Mouse (Mus musculus): Measurements from ENCODE around the gene Nln. TPM values are rescaled to one million over a fixed set of nuclear protein-coding genes. Genes with fewer than 3 reads are reported as not detected.

The Nln gene
- polyA plus RNA-seq, 1 experiment, result 3.1 TPM

- Histone ChIP-seq H3K4me1 (ENCODE audit: control insufficient read depth, insufficient read depth, insufficient read length, low read length) (peaks cover 14% of the 10 kb centered on the region), H3K27me3 (ENCODE audit: control insufficient read depth, insufficient read depth, low read length) (no peaks in the 10 kb centered on the region), H3K36me3 (ENCODE audit: control insufficient read depth, insufficient read depth, low read length) (no peaks in the 10 kb centered on the region), H3K27ac (ENCODE audit: insufficient read depth, low read depth, low read length) (no peak overlapping the region), H3K4me3 (ENCODE audit: low read depth, low read length) (no peak overlapping the region)
- 58% methylated on average over 4 of the region's 4 CpGs for WGBS
- TF ChIP-seq CTCF (IDR thresholded peaks at IDR 0.05; ENCODE audit: extremely low read depth, insufficient read length, insufficient replicate concordance, low read depth, low read length) (no peak), POLR2A (IDR thresholded peaks at IDR 0.05; ENCODE audit: low read depth, low read length) (no peak)
These were observed 65.1 kb downstream of the Nln start for GRCm38 (mm10) chr13:104044332-104044731.

GRCm38 (mm10) chr13:104042738-104043137 is 66.7 kb downstream of the Nln start:
- no peaks in the 10 kb centered on the region for H3K36me3 ChIP-seq (ENCODE audit: control insufficient read depth, insufficient read depth, low read length)
- no peaks in the 10 kb centered on the region for H3K27me3 ChIP-seq (ENCODE audit: control insufficient read depth, insufficient read depth, low read length)
- no peak overlapping the region for H3K27ac ChIP-seq (ENCODE audit: insufficient read depth, low read depth, low read length)
- no peak overlapping the region for H3K4me3 ChIP-seq (ENCODE audit: low read depth, low read length)
- 90% methylated on average over 8 of the region's 8 CpGs for WGBS
- H3K4me1 ChIP-seq (ENCODE audit: control insufficient read depth, insufficient read depth, insufficient read length, low read length), result peaks cover 26% of the 10 kb centered on the region
- no peak for TF ChIP-seq CTCF (IDR thresholded peaks at IDR 0.05; ENCODE audit: extremely low read depth, insufficient read length, insufficient replicate concordance, low read depth, low read length)
- no peak for TF ChIP-seq POLR2A (IDR thresholded peaks at IDR 0.05; ENCODE audit: low read depth, low read length)

- H3K4me3 ChIP-seq (ENCODE audit: low read depth, low read length), result no peak overlapping the region
These were observed 67.9 kb downstream of the Nln start for GRCm38 (mm10) chr13:104041481-104041880.

GRCm38 (mm10) chr13:104040950-104041349 is 68.5 kb downstream of the Nln start:
- Histone ChIP-seq H3K4me1 (ENCODE audit: control insufficient read depth, insufficient read depth, insufficient read length, low read length) (peaks cover 34% of the 10 kb centered on the region), H3K4me3 (ENCODE audit: low read depth, low read length) (no peak overlapping the region), H3K27me3 (ENCODE audit: control insufficient read depth, insufficient read depth, low read length) (no peaks in the 10 kb centered on the region), H3K36me3 (ENCODE audit: control insufficient read depth, insufficient read depth, low read length) (no peaks in the 10 kb centered on the region), H3K27ac (ENCODE audit: insufficient read depth, low read depth, low read length) (no peak overlapping the region)
- TF ChIP-seq CTCF (IDR thresholded peaks at IDR 0.05; ENCODE audit: extremely low read depth, insufficient read length, insufficient replicate concordance, low read depth, low read length) (no peak), POLR2A (IDR thresholded peaks at IDR 0.05; ENCODE audit: low read depth, low read length) (no peak)
- WGBS, result 37% methylated on average over 4 of the region's 4 CpGs

More at GRCm38 (mm10) chr13:104041481-104041880, 67.9 kb downstream of the Nln start:
- Histone ChIP-seq H3K27me3 (ENCODE audit: control insufficient read depth, insufficient read depth, low read length) (no peaks in the 10 kb centered on the region), H3K36me3 (ENCODE audit: control insufficient read depth, insufficient read depth, low read length) (no peaks in the 10 kb centered on the region), H3K27ac (ENCODE audit: insufficient read depth, low read depth, low read length) (peak overlapping the region; percentile 68; the same call in 1 of the 2 replicates), H3K4me1 (ENCODE audit: control insufficient read depth, insufficient read depth, insufficient read length, low read length) (peaks cover 32% of the 10 kb centered on the region)
- WGBS, result 84% methylated on average over 7 of the region's 7 CpGs
- no peak for TF ChIP-seq POLR2A (IDR thresholded peaks at IDR 0.05; ENCODE audit: low read depth, low read length)
- no peak for TF ChIP-seq CTCF (IDR thresholded peaks at IDR 0.05; ENCODE audit: extremely low read depth, insufficient read length, insufficient replicate concordance, low read depth, low read length)

- TF ChIP-seq POLR2A (IDR thresholded peaks at IDR 0.05; ENCODE audit: low read depth, low read length) (no peak), CTCF (IDR thresholded peaks at IDR 0.05; ENCODE audit: extremely low read depth, insufficient read length, insufficient replicate concordance, low read depth, low read length) (no peak)
- WGBS, result 86% methylated on average over 4 of the region's 4 CpGs
- Histone ChIP-seq H3K4me3 (ENCODE audit: low read depth, low read length) (no peak overlapping the region), H3K27me3 (ENCODE audit: control insufficient read depth, insufficient read depth, low read length) (no peaks in the 10 kb centered on the region), H3K27ac (ENCODE audit: insufficient read depth, low read depth, low read length) (peak overlapping the region; percentile 21; the same call in 1 of the 2 replicates), H3K36me3 (ENCODE audit: control insufficient read depth, insufficient read depth, low read length) (no peaks in the 10 kb centered on the region), H3K4me1 (ENCODE audit: control insufficient read depth, insufficient read depth, insufficient read length, low read length) (peaks cover 38% of the 10 kb centered on the region)
These were observed 69.6 kb downstream of the Nln start for GRCm38 (mm10) chr13:104039861-104040260.

GRCm38 (mm10) chr13:104038891-104039290 is 70.5 kb downstream of the Nln start:
- no peaks in the 10 kb centered on the region for H3K36me3 ChIP-seq (ENCODE audit: control insufficient read depth, insufficient read depth, low read length)
- no peaks in the 10 kb centered on the region for H3K27me3 ChIP-seq (ENCODE audit: control insufficient read depth, insufficient read depth, low read length)
- TF ChIP-seq CTCF (IDR thresholded peaks at IDR 0.05; ENCODE audit: extremely low read depth, insufficient read length, insufficient replicate concordance, low read depth, low read length) (no peak), POLR2A (IDR thresholded peaks at IDR 0.05; ENCODE audit: low read depth, low read length) (no peak)
- 88% methylated on average over 7 of the region's 7 CpGs for WGBS
- H3K4me1 ChIP-seq (ENCODE audit: control insufficient read depth, insufficient read depth, insufficient read length, low read length), result peaks cover 45% of the 10 kb centered on the region
- H3K4me3 ChIP-seq (ENCODE audit: low read depth, low read length), result no peak overlapping the region
- no peak overlapping the region for H3K27ac ChIP-seq (ENCODE audit: insufficient read depth, low read depth, low read length)

- no peaks in the 10 kb centered on the region for H3K27me3 ChIP-seq (ENCODE audit: control insufficient read depth, insufficient read depth, low read length)
- peak overlapping the region; percentile 85 for H3K27ac ChIP-seq (ENCODE audit: insufficient read depth, low read depth, low read length)
- no peak for TF ChIP-seq POLR2A (IDR thresholded peaks at IDR 0.05; ENCODE audit: low read depth, low read length)
- no peak for TF ChIP-seq CTCF (IDR thresholded peaks at IDR 0.05; ENCODE audit: extremely low read depth, insufficient read length, insufficient replicate concordance, low read depth, low read length)
- peak overlapping the region; percentile 12; the same call in 1 of the 2 replicates for H3K4me3 ChIP-seq (ENCODE audit: low read depth, low read length)
- no peaks in the 10 kb centered on the region for H3K36me3 ChIP-seq (ENCODE audit: control insufficient read depth, insufficient read depth, low read length)
- 76% methylated on average over 7 of the region's 7 CpGs for WGBS
- H3K4me1 ChIP-seq (ENCODE audit: control insufficient read depth, insufficient read depth, insufficient read length, low read length), result peaks cover 45% of the 10 kb centered on the region
These were observed 71.1 kb downstream of the Nln start for GRCm38 (mm10) chr13:104038358-104038757.
